Mouse (Mus musculus) MEL (cell line): ENCODE measurements around the gene Vsig10. TPM values are rescaled to one million over a fixed set of nuclear protein-coding genes. Genes with fewer than 3 reads are reported as not detected.

Source experiments
- DNase-seq: peaks from one replicate; pipeline ENCODE4 v3.0.0; 2011; ENCODE audit warnings: low read depth, low spot score
- H3K27ac ChIP-seq: 2 replicates; pipeline ENCODE4 v1.5.1; 2012; ENCODE audit warnings: low read depth, mild to moderate bottlenecking, control low read depth, low read length, moderate library complexity; ENCODE audit not compliant: control insufficient read depth
- H3K27me3 ChIP-seq, 2 experiments: fragments of 150-350 bp in 1 of 2; sonication (generic) in 1 of 2; 2 replicates each; pipeline ENCODE4 v1.6.1; 2012; ENCODE audit warnings: low read length in 2 of 2, mild to moderate bottlenecking in 2 of 2, improper control_type of control experiment in 1 of 2, moderate library complexity in 1 of 2; ENCODE audit not compliant: insufficient read depth in 2 of 2, control insufficient read depth in 1 of 2
- H3K36me3 ChIP-seq, 2 experiments: 2 replicates each; pipeline ENCODE4 v1.6.1; 2012 to 2014; ENCODE audit warnings: low read length in 2 of 2, improper control_type of control experiment in 1 of 2, inconsistent platforms in 1 of 2, mild to moderate bottlenecking in 1 of 2; ENCODE audit not compliant: insufficient read depth in 2 of 2, control insufficient read depth in 1 of 2
- H3K4me1 ChIP-seq, 2 experiments: fragments of 150-350 bp in 1 of 2; sonication (generic) in 1 of 2; 2 replicates each; pipeline ENCODE4 v1.6.1; 2012; ENCODE audit warnings: low read length in 2 of 2, improper control_type of control experiment in 1 of 2, mild to moderate bottlenecking in 1 of 2; ENCODE audit not compliant: insufficient read depth in 2 of 2, control insufficient read depth in 1 of 2
- H3K4me3 ChIP-seq, 2 experiments: fragments of 150-350 bp in 1 of 2; sonication (generic) in 1 of 2; 2 replicates each; pipeline ENCODE4 v1.5.1; 2012; ENCODE audit warnings: low read depth in 2 of 2, low read length in 2 of 2, mild to moderate bottlenecking in 2 of 2, moderate library complexity in 2 of 2, control low read depth in 1 of 2, improper control_type of control experiment in 1 of 2; ENCODE audit not compliant: control insufficient read depth in 1 of 2, insufficient read depth in 1 of 2
- H3K79me2 ChIP-seq: 2 replicates; pipeline ENCODE4 v1.6.1; 2012; ENCODE audit warnings: mild to moderate bottlenecking, low read length, moderate library complexity; ENCODE audit not compliant: control insufficient read depth, poor library complexity, insufficient read depth
- H3K9ac ChIP-seq: 2 replicates; pipeline ENCODE4 v1.6.1; 2012; ENCODE audit warnings: low read depth, mild to moderate bottlenecking, control low read depth, low read length, moderate library complexity; ENCODE audit not compliant: control insufficient read depth, poor library complexity, severe bottlenecking
- H3K9me3 ChIP-seq: fragments of 150-350 bp; sonication (generic); replicated peaks from 2 replicates; pipeline ENCODE4 v1.6.1; 2012; ENCODE audit warnings: mild to moderate bottlenecking, low read length, improper control_type of control experiment, moderate library complexity; ENCODE audit not compliant: insufficient read depth
- BHLHE40 ChIP-seq: IDR thresholded peaks from 2 replicates; pipeline ENCODE4 v1.6.1; 2012; ENCODE audit warnings: low read depth, mild to moderate bottlenecking, inconsistent platforms, low read length, improper control_type of control experiment, borderline replicate concordance
- CHD2 ChIP-seq: IDR thresholded peaks from 2 replicates; pipeline ENCODE4 v1.6.1; 2011; ENCODE audit warnings: low read length, improper control_type of control experiment
- E2F4 ChIP-seq: IDR thresholded peaks from 2 replicates; pipeline ENCODE4 v1.6.1; 2011; ENCODE audit warnings: low read depth, low read length, improper control_type of control experiment, borderline replicate concordance
- EP300 ChIP-seq, 2 experiments: IDR thresholded peaks; 2 replicates each; pipeline ENCODE4 v1.6.1; 2011; ENCODE audit warnings: improper control_type of control experiment in 2 of 2, low read length in 2 of 2, low read depth in 1 of 2, mild to moderate bottlenecking in 1 of 2
- ETS1 ChIP-seq: IDR thresholded peaks from 2 replicates; pipeline ENCODE4 v1.6.1; 2012; ENCODE audit warnings: low read depth, mild to moderate bottlenecking, inconsistent platforms, low read length, improper control_type of control experiment, moderate library complexity
- GABPA ChIP-seq: IDR thresholded peaks from 2 replicates; pipeline ENCODE4 v1.6.1; 2012; ENCODE audit warnings: low read depth, mild to moderate bottlenecking, inconsistent platforms, low read length, improper control_type of control experiment, moderate library complexity
- GATA1 ChIP-seq: IDR thresholded peaks from 2 replicates; pipeline ENCODE4 v1.6.1; 2011; ENCODE audit warnings: low read depth, low read length, improper control_type of control experiment
- HCFC1 ChIP-seq: IDR thresholded peaks from 2 replicates; pipeline ENCODE4 v1.6.1; 2012; ENCODE audit warnings: low read depth, mild to moderate bottlenecking, inconsistent platforms, low read length, improper control_type of control experiment, moderate library complexity
- KAT2A ChIP-seq: conservative IDR thresholded peaks from 2 replicates; pipeline ENCODE4 v1.6.1; 2012; ENCODE audit warnings: low read depth, low read length, improper control_type of control experiment, inconsistent platforms
- MAFK ChIP-seq: IDR thresholded peaks from 2 replicates; pipeline ENCODE4 v1.6.1; 2011; ENCODE audit warnings: low read depth, mild to moderate bottlenecking, low read length, improper control_type of control experiment, borderline replicate concordance
- MAX ChIP-seq: IDR thresholded peaks from 2 replicates; pipeline ENCODE4 v1.6.1; 2011; ENCODE audit warnings: low read length, improper control_type of control experiment
- MAZ ChIP-seq: IDR thresholded peaks from 2 replicates; pipeline ENCODE4 v1.6.1; 2012; ENCODE audit warnings: low read depth, mild to moderate bottlenecking, inconsistent platforms, low read length, improper control_type of control experiment
- MXI1 ChIP-seq: IDR thresholded peaks from 2 replicates; pipeline ENCODE4 v1.6.1; 2011; ENCODE audit warnings: mild to moderate bottlenecking, low read depth, low read length, improper control_type of control experiment
- MYB ChIP-seq: IDR thresholded peaks from 2 replicates; pipeline ENCODE4 v1.6.1; 2011; ENCODE audit warnings: mild to moderate bottlenecking, low read depth, low read length, improper control_type of control experiment
- NELFE ChIP-seq: IDR thresholded peaks from 2 replicates; pipeline ENCODE4 v1.6.1; 2011; ENCODE audit warnings: low read depth, low read length, improper control_type of control experiment
- NRF1 ChIP-seq: IDR thresholded peaks from 2 replicates; pipeline ENCODE4 v1.6.1; 2014; ENCODE audit warnings: low read depth, mild to moderate bottlenecking, inconsistent platforms, low read length, improper control_type of control experiment, moderate library complexity; ENCODE audit not compliant: poor library complexity, insufficient read depth, severe bottlenecking
- POLR2A ChIP-seq, 2 experiments: IDR thresholded peaks; 2 replicates each; pipeline ENCODE4 v1.6.1; 2011 to 2012; ENCODE audit warnings: low read length in 2 of 2, mild to moderate bottlenecking in 2 of 2, control low read depth in 1 of 2, improper control_type of control experiment in 1 of 2, low read depth in 1 of 2, moderate library complexity in 1 of 2; ENCODE audit not compliant: control insufficient read depth in 1 of 2, insufficient read depth in 1 of 2, poor library complexity in 1 of 2
- RAD21 ChIP-seq: IDR thresholded peaks from 2 replicates; pipeline ENCODE4 v1.6.1; 2011; ENCODE audit warnings: mild to moderate bottlenecking, low read depth, low read length, improper control_type of control experiment
- RCOR1 ChIP-seq: IDR thresholded peaks from 2 replicates; pipeline ENCODE4 v1.6.1; 2012; ENCODE audit warnings: low read depth, mild to moderate bottlenecking, inconsistent platforms, low read length, improper control_type of control experiment
- SMC3 ChIP-seq: IDR thresholded peaks from 2 replicates; pipeline ENCODE4 v1.6.1; 2011; ENCODE audit warnings: low read depth, low read length, improper control_type of control experiment
- TAL1 ChIP-seq: IDR thresholded peaks from 2 replicates; pipeline ENCODE4 v1.6.1; 2012; ENCODE audit warnings: mild to moderate bottlenecking, inconsistent platforms, low read length, moderate library complexity, mixed read lengths
- TBP ChIP-seq: IDR thresholded peaks from 2 replicates; pipeline ENCODE4 v1.8.0; 2011; ENCODE audit warnings: low read depth, low read length, improper control_type of control experiment
- TCF12 ChIP-seq: IDR thresholded peaks from 2 replicates; pipeline ENCODE4 v1.6.1; 2014; ENCODE audit warnings: low read depth, mild to moderate bottlenecking, inconsistent platforms, low read length, improper control_type of control experiment, moderate library complexity
- UBTF ChIP-seq: IDR thresholded peaks from 2 replicates; pipeline ENCODE4 v1.6.1; 2012; ENCODE audit warnings: low read depth, mild to moderate bottlenecking, inconsistent platforms, low read length, improper control_type of control experiment, moderate library complexity, borderline replicate concordance; ENCODE audit not compliant: insufficient read depth
- USF1 ChIP-seq: IDR thresholded peaks from 2 replicates; pipeline ENCODE4 v1.6.1; 2014; ENCODE audit warnings: low read depth, mild to moderate bottlenecking, inconsistent platforms, low read length, improper control_type of control experiment, moderate library complexity
- USF2 ChIP-seq, 2 experiments: IDR thresholded peaks; 2 replicates each; pipeline ENCODE4 v1.6.1; 2011 to 2012; ENCODE audit warnings: improper control_type of control experiment in 2 of 2, low read length in 2 of 2, borderline replicate concordance in 1 of 2, inconsistent platforms in 1 of 2, low read depth in 1 of 2, mild to moderate bottlenecking in 1 of 2; ENCODE audit not compliant: insufficient read depth in 1 of 2
- ZC3H11A ChIP-seq: IDR thresholded peaks from 2 replicates; pipeline ENCODE4 v1.6.1; 2012; ENCODE audit warnings: low read depth, mild to moderate bottlenecking, inconsistent platforms, low read length, improper control_type of control experiment
- ZNF384 ChIP-seq: IDR thresholded peaks from 2 replicates; pipeline ENCODE4 v1.6.1; 2012; ENCODE audit warnings: low read depth, mild to moderate bottlenecking, inconsistent platforms, low read length, improper control_type of control experiment
- polyA plus RNA-seq, 2 experiments: library from polyadenylated mRNA; stranded (reverse) in 1 of 2; unstranded in 1 of 2; fragments of >175 nt in 1 of 2; fragments of >200 nt in 1 of 2; gene quantifications; 2 replicates each; pipeline versions ENCODE4 v1.2.1 to v1.2.4; 2012; ENCODE audit warnings: low replicate concordance in 2 of 2, low read depth in 1 of 2; ENCODE audit not compliant: insufficient read length in 2 of 2, insufficient read depth in 1 of 2, missing spikeins in 1 of 2
- total RNA-seq: library from RNA; depleted of rRNA; stranded (reverse); fragments of 300-350 nt; gene quantifications from 2 replicates; pipeline ENCODE4 v1.2.3, GENCODE M21; 2012

Gene Vsig10
- total and polyA plus RNA-seq, 3 experiments, result 5.3 to 8.9 TPM; not detected in 1

DNA sequence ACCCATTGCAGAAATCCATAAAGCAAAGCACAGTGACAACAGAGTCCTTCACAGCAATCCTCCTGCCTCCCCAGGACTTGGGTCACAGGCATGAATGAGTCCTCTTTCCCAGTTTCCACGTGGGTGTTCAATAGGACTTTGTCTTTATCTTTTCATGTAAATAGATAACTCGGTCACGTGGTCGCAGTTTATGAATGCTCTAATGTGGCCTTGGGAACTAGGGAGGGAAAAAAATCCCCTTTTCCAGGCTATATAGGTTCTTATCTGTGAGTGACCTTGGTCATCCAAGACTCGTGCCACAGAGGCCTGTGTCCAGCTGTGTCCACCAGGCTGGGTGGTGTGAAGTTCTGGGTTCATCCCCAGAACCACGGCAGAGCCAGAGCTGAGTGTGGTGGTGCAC is 7.5 kb downstream of the Vsig10 start (continued):
- peak; percentile 64 for TF ChIP-seq MXI1

DNA sequence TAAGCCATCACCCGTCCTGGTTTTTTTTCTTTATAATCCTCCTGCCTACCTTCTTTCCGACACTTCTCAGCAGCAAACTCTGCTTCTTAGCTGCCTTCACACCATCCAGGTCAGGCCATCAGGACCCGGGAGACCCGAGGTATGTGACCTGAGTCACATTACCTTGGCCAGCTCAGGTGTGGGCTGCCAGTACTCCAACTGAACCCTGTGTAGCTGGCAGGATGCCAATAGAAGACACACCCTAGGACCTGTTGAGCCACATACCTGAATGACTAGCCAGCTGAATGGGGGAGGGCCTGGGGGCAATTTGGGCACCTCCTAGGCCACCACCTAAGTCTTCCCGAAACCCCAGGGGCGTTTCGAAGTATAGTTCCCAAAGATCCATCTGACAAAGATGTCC is 11.6 kb downstream of the Vsig10 start:
- peaks cover 0 to 2% of the 10 kb centered on the region in 2 experiments; a peak in 1 of 4 replicates for H3K4me1 ChIP-seq
- TF ChIP-seq USF2 (IDR thresholded peaks at IDR 0.05; ENCODE audit: borderline replicate concordance in 1 of 2, insufficient read depth in 1 of 2, low read depth in 1 of 2, low read length in 2 of 2) (no peak), SMC3 (no peak), NELFE (no peak), E2F4 (no peak), MYB (no peak), RCOR1 (no peak), USF1 (no peak), BHLHE40 (no peak), TBP (no peak), ETS1 (no peak), GATA1 (no peak), UBTF (no peak), MAZ (no peak), RAD21 (no peak)
- TF ChIP-seq, all 39 proteins: peak for 0
- H3K36me3 ChIP-seq, result no peaks in the 10 kb centered on the region; a peak in 1 of 4 replicates
- H3K27ac ChIP-seq, result no peak overlapping the region
- no peaks in the 10 kb centered on the region for H3K27me3 ChIP-seq
- no peaks in the 10 kb centered on the region for H3K9me3 ChIP-seq
- H3K9ac ChIP-seq, result no peak overlapping the region
- no peak for DNase-seq
- H3K79me2 ChIP-seq, result no peaks in the 10 kb centered on the region
- no peak overlapping the region for H3K4me3 ChIP-seq

DNA sequence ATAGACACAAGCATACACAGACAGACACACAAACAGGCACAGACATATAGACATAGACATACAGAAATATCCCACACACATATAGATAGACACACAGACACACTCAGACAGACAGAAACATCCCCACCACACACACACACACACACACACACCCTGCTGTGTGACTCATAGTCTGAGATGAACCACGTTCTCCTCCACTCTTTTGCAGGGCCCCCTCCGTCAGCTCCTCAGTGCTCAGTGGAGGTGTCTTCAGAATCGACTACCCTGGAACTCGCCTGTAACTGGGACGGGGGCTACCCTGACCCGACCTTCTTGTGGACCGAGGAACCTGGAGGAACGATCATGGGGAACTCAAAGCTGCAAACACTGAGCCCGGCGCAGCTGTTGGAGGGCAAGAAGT is 19.1 kb downstream of the Vsig10 start:
- no peak for DNase-seq
- no peaks in the 10 kb centered on the region for H3K27me3 ChIP-seq
- peaks cover 2 to 11% of the 10 kb centered on the region in 2 experiments for H3K4me1 ChIP-seq
- H3K36me3 ChIP-seq, result no peaks in the 10 kb centered on the region; a peak in 1 of 4 replicates
- no peaks in the 10 kb centered on the region for H3K9me3 ChIP-seq
- H3K79me2 ChIP-seq, result no peaks in the 10 kb centered on the region
- peak overlapping the region; percentile 75 for H3K27ac ChIP-seq
- H3K9ac ChIP-seq, result peak overlapping the region; percentile 66
- H3K4me3 ChIP-seq, result peak overlapping the region; percentile 44 to 47
- TF ChIP-seq TAL1, result no peak
- TF ChIP-seq MXI1, result no peak
- no peak for TF ChIP-seq NRF1
- no peak for TF ChIP-seq MYB
- no peak for TF ChIP-seq TBP
- TF ChIP-seq MAZ, result no peak
- no peak for TF ChIP-seq USF1
- TF ChIP-seq ZNF384, result no peak
- TF ChIP-seq POLR2A (IDR thresholded peaks at IDR 0.05; ENCODE audit: control insufficient read depth in 1 of 2, insufficient read depth in 1 of 2, low read depth in 1 of 2, low read length in 2 of 2, poor library complexity in 1 of 2), result peak in 1 of 2 experiments; percentile 37; a peak in 1 of 4 replicates
- TF ChIP-seq E2F4, result no peak
- TF ChIP-seq HCFC1, result no peak
- no peak for TF ChIP-seq BHLHE40
- TF ChIP-seq EP300 (IDR thresholded peaks at IDR 0.05; ENCODE audit: low read depth in 1 of 2, low read length in 2 of 2), result no peak
- no peak for TF ChIP-seq GABPA
- no peak for TF ChIP-seq SMC3
- no peak for TF ChIP-seq RCOR1
- TF ChIP-seq USF2 (IDR thresholded peaks at IDR 0.05; ENCODE audit: borderline replicate concordance in 1 of 2, insufficient read depth in 1 of 2, low read depth in 1 of 2, low read length in 2 of 2), result no peak
- no peak for TF ChIP-seq GATA1
- no peak for TF ChIP-seq MAFK
- TF ChIP-seq KAT2A, result no peak
- TF ChIP-seq RAD21, result no peak
- TF ChIP-seq CHD2, result no peak
- 0 out of 2 replicates have a peak, but pooled peaks have one; percentile 21 for TF ChIP-seq MAX
- no peak for TF ChIP-seq ZC3H11A
- TF ChIP-seq TCF12, result no peak
